Mouse (Mus musculus): ENCODE data around the gene Gla.

Gla gene

DNA sequence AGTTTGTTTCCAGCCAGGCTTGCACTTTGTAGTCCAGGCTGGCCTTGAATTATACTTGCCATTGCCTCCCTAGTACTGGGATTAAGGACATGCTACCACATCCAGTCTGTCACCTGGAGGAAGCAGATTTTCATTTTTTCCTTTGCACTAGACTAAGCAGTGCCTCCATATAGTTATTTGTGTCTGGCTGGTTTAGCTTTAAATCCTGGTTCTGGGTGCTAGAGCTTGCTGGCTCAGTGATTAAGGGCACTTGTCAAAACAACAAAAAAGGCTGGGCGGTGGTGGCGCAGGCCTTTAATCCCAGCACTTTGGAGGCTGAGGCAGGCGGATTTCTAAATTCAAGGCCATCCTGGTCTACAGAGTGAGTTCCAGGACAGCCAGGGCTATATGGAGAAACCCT, 11.9 kb downstream of the Gla start:
- no peak for DNase-seq (ENCODE audit: extremely low read depth, low read depth)

DNA sequence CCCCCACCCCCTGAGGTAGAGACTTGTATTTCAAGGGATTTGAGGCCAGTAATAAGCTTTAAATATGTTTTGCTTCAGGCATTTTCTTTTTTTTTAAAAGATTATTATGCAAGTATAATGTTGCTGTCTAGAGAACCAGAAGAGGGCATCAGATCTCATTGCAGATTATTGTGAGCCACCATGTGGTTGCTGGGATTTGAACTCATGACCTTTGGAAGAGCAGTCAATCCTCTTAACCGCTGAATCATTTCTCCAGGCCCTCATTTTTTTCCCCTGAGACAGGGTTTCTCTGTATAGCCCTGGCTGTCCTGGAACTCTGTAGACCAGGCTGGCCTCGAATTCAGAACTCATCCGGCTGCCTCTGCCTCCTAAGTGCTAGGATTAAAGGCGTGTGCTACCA, 12.7 kb downstream of the Gla start:
- no peak for DNase-seq (ENCODE audit: extremely low read depth, low read depth)

DNA sequence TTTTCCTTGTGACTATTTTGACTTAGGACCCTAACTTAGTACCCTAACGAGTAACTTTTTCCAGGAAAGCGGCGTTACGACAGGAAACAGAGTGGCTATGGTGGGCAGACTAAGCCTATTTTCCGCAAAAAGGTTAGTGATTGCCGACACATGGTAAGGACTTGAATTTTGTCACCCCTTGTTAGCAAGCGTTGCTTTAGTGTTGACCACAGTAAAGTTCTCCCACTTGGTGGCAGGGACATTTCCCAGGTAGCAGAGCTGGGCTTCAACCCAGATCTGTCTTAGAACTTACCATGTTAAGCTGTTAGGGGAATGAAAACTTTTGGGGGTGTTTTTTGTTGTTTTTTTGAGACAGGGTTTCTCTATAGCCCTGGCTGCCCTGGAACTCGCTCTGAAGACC, 14.5 kb downstream of the Gla start:
- no peak for DNase-seq (ENCODE audit: extremely low read depth, low read depth)

DNA sequence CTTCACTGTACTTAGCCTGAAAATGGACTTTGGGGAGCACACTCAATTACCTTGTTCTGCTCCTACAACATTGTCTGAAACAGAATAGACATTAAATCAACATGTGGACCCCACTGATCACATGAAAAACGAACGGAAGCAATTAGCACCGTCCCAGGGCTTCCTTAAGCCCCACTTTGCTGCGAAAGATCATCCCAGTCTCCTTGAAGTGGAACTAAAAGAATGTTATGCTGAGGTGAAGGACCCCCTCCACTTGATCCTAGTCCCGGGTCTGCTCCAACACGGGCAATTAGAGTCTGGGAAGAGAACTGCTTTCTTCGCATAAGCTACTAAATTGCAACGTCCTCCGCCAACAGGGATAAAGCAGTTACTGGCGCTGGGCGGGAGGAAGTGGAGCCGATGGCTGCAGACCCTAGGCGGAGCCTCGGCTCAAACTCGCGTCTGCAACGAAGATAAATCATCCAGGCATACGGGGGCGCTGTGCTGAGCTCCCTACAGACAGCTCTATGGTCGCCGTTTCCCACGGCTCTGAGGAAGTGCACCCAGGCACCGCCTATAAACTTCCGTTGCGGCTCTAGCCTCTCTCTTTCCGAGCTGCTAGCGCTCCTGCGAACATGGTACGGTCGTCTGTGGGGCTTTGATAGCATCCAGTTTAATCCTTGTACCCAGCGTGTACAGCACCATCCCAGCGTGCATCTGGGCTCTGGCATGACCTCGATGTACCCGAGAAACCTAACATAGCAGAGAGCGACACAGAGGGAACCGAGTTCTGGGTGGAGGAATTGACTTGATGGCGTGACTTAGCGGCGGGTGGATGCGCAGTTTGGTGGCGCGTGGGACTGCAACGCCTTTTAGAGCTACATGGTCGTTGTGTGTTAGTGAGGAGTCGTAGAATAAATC, 15.6 kb downstream of the Gla start, which contains the start of gene Rpl36a:
TSS of gene Rpl36a (plus strand) at position 552 of the 900 bp plus-strand sequence.
- peak; percentile 99 for DNase-seq (ENCODE audit: extremely low read depth, low read depth)

DNA sequence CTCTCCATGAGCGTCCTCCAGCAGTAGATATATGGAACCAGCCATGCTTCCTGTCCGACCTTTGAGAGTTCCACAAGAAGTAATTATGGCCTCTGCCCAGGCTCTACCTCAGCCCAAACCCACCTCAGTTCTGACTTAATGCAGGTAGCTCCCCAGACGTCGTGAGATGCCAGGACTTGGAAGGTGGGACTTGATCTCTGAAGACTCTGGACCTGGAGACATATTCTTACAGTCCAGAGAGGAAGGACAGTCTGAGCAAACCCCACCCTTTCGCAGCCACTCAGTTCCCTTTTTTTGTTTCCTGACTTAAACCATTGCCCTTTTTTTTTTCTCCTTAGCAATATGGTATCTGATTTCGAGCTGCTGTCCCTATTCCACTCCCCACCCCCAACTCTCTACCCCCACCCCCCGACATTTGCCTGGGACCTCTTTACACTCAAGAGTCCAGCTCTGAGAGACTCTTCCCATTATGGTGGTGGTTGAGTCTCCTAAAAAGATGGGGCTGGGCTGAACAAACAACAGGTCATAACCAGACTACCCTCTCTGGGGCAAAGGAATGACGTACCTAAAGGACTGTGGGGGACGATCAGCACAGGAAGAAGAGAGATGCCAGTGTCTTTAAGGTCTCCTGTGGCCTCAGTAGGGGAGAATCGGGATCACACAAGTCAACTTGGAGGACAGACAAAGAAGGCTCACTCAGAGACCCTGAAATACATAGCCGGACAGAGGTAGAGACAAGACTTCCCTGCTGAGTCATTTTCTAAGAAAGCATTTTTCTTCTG, 17.8 kb downstream of the Gla start, which contains the start of gene Btk:
TSS of gene Btk (minus strand) at position 683 of the 782 bp plus-strand sequence.
- DNase-seq (ENCODE audit: extremely low read depth, low read depth): peak; percentile 92

DNA sequence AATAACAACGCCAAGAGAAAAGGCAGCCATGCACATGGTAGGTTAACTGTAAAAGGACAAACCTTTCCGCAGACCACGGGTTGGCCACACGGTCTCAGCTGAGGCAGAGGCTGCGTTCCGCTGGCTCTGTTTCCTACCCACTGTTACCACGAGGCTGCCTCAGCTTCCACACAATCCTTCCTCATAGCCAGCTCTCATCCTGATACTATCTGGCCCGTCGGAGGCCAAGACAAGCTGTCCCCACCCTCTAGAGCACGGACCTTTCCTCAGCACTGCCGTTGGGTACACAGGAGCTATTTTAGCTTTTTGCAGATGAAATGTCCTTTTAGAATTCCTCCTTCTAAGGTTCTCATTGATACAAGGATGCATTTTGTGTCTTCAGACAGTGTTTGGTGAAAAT, 18.7 kb downstream of the Gla start:
- DNase-seq (ENCODE audit: extremely low read depth, low read depth): peak; percentile 67

DNA sequence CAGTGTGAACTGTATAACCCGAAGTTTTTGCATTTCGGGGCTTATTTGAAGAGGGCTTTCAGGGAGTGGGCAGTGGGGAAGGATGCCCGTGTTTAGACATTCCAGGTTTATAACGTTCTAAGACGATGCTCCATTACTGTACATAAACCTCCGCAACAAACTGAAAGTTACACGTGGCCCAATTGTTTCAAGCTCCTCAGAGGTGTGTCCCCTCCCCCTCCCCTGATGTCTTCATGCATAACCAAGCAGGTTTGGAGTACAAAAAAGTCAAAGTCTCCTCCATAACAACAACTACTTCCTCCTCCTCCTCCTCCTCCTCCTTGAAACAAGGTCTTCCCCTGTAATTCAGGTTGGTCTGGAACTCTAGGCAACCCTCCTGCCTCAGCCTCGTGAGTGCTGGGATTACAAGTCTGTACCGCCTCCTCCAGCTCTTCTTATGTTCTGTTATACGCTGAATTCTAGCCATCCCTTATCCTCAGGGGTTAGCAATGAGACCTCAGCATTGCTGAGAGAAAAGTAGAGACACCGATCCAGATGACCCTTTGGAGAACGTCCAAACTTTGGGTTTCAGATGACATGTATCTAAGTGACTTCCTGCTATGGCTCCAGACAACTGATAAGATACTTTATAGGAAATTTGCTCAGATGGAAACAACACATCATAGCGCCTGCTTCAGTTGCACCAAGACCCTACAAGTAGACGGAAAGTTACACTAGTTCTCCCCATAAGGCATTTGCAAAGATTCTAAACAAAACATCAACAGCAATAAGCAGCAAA, 20.2 kb downstream of the Gla start:
- peak; percentile 62 for DNase-seq (ENCODE audit: extremely low read depth, low read depth)

DNA sequence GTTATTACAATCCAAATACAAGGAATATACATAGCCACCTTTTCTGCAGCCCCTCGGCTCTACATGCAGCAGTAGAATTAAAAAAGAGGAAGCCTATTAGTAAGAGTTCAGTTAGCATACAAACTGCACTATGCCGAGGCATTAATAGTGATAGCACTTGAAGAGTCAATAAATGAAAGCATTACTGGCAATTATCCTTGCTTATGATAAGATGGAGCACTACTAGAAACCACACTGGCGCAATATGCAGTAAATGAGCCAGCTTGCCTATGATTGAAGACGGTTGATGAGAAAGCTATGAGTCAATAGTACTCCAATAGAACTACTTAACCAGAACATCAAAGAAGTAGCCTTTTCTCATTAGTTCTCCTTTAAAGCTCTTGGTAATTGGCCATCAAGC, 23.0 kb downstream of the Gla start:
- peak; percentile 73 for DNase-seq (ENCODE audit: extremely low read depth, low read depth)

DNA sequence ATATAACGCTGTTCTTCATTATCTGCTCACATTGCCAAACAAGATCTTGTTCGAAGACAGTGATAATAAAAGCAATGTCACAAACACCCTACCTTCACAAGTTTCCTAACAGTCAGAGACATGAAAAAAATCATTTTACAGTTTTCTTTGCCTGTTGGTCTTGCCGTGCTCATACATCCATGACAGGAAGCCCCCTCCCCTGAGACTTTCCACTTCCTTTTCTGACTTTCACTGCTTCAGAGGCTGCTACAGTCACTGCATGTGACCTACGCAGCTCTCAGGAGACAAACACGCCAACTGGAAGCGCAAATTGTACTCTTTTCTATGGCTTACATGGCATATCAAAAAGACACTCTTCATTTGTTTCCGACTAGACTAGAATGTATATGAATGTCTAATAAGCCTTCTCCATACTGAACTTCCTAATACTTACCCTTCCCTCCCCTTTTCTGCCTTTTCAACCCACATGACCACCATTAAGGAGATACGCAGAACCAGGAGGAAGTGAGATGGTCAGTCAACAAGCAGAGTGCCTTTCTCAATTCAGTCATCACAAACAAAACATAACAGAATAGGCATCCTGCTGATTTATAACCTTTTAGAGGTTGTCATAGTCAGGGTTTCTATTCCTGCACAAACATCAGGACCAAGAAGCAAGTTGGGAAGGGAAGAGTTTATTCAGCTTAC, 34.2 kb downstream of the Gla start:
- DNase-seq (ENCODE audit: extremely low read depth, low read depth): no peak

DNA sequence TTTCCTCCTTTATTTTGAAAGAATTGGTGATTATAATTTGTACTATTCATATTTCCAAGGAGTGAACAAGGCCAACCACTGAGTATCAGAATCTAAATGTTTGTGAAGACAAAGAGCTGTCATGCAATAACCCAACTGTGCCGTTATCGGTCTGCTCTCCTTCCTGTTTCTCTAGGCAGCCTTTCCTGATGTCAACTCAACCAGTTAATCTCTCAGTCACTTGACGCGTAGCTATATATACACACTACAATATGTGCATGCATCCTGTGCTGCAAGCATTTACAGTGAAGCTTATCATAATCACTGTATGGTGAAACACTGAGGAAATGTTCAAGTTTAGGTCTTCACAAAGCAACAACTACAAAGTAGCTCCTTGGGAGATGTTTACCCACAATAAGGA, 36.6 kb downstream of the Gla start:
- peak; percentile 95 for DNase-seq (ENCODE audit: extremely low read depth, low read depth)

DNA sequence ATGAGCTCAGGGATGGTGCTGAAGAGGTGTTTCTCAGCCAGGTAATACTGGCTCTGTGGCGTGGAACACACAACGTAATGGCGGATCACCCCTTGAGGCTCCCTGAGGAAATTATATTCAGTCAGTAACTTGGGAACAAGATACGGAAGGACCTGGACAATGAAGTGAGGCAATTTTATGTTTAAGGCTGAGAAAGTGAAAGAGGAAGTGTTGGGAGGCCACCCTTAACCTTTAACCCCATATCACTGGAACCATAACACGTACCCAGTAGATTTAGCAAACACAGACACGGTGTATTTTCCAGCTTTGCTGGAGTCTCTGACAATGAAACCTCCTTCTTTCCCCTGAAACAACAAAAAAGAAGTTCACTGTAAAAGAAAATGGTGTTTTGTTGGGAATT, 46.5 kb downstream of the Gla start:
- no peak for DNase-seq (ENCODE audit: extremely low read depth, low read depth)

DNA sequence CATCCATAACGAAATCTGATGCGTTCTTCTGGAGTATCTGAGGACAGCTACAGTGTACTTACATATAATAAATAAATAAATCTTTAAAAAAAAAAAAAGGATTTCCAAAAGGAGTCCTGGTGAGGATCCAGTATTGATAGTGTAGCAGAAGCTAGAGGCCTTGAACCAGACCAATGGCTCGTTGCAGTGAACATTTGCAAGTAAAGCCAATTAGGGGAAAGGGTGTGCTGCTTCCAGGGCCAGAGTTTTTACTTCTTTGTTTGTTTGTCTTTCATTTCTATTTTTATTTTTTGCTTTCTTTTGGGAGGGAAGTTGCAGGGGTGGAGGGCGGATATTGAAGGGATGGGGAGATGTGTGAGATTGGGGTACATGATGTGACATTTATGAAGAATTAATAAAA, 47.6 kb downstream of the Gla start:
- DNase-seq (ENCODE audit: extremely low read depth, low read depth): no peak

DNA sequence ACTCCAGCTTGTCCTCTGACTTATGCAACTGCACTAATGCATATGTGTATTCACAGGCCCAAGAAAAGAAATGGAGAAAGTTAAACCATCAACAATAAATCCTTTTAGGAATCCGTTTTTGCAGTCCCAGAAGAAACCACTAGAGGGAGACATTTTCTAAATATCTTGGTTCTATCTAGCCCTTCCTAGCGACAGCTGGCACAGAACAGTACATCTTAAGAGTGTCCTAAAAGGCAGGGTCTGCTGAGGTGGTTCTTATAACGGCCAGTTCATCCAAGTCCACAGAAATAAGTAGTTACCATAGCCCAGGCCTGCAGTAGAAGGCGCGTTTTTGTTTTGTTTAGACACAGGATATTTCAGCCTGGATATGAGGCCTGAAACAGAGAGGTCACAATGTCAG, 50.0 kb downstream of the Gla start:
- DNase-seq (ENCODE audit: extremely low read depth, low read depth): peak; percentile 60

DNA sequence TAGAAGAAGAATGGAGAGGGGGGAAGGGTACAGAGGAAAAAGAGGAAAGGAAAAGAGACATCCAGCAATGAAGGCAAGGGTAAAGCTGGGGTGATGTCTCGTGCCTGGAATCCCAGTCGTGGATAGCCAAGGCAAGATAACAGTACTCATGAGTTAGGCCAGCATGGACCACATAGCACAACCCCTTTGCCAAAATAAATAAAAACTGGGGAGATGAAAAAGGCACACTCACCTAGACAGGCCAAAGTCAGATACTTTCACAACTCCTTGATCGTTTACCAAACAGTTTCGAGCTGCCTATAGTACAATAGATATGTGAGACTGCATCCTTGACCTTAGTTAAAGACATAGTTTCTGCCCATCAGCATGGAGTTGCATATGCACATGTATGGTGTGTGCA, 53.6 kb downstream of the Gla start:
- DNase-seq (ENCODE audit: extremely low read depth, low read depth): no peak

DNA sequence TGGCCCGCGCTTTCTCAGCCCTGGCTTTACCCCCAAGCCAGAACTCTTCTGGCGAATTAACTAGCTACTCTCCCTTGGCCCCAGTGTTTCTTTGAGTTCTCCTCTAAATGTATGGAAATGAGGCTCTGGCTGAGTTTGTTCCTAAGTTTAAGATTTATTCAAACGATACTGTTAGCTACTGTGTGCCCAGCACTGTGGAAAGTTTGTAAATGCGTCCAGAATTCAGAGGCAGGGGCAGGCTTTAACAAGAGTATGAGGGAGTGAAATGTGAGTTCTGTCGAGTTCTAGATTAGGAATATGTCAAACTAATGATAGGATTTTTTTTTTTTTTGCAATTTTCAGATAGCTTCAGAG, 59.0 kb downstream of the Gla start:
- DNase-seq (ENCODE audit: extremely low read depth, low read depth): no peak

DNA sequence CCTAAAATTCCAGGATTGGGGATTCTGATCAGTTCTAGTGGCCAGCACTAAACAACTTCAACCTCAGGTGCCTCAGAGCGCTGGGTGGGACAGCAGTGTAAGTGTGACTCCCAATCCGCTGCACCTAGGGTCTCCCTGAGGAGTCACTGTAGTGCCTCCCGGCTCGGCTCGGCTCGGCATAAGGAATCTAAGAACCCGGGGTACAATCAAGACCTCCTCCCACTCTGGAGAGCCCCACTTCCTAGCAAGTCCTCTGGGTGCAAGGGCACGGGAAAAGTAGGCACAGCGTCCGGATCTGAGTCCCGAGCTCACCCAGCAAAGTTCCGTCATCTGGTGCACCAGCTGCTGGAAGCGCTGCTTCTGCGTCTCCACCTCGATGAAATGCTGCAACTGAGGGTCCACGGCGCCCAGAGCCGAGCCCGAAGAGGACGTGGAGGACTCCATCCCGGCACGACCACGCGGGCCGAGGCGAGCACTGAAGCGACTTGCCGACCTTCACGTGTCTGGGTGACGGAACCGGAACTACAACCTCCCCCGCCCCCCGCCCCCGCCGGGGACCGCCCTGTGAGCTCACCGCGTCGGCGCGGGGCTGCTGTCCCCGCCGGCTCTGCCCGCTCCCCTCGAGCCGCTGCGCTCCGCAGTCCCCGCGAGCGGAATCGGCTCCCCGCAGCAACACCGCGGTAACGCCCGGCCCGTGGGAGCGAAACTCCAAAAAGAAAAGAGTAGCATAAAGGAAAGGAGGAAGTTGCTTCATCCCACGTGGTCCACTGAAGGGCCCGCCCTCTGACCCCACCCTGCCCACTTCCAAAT, 59.6 kb downstream of the Gla start, which contains the start of gene Timm8a1:
TSS of gene Timm8a1 (minus strand) at position 721 of the 810 bp plus-strand sequence.
- peak; percentile 85 for DNase-seq (ENCODE audit: extremely low read depth, low read depth)

DNA sequence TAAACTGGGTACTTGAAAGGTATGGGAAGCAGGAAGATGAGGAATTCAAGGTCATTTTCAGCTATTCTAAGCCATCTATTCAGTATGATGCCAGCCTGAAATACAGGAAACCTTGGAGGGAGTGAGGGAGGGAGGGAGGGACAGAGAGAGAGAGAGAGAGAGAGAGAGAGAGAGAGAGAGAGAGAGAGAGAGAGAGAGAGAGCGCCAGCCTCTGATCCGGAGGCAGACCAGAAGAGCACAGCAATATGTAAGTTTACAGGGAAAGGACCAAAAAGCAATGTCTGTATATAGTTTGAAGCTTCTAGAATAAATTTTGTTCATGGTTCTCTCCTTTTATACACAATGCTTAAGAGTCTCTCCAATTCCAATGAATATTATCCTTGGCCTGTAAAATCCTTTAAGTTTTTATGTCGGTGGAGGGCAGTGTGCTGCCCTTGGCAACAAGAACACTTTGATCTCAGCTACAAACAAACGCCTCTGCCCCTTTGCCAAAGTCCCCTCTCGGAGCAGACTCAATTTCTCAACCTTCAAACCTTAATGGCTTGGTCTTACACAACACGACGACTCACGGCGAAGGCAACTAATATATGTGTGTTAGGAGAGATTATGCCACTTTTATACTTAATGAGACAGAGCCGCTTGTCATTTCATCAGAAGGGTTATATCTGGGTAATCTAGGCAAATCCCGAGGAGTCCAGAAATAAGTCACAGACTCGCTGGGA, 60.4 kb downstream of the Gla start:
- DNase-seq (ENCODE audit: extremely low read depth, low read depth): peak; percentile 46

DNA sequence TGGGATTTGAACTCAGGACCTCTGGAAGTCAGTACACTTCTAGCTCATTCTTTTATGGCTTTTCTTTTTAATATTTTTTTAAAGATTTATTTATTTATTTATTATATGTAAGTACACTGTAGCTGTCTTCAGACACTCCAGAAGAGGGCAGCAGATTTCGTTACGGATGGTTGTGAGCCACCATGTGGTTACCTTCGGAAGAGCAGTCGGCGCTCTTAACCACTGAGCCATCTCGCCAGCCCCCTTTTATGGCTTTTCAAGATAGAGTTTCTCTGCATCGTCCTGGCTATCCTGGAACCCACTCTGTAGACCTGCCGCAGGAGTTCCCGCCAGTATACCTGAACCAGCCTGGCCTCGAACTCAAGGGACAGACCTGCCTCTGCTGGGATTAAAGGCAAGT, 61.1 kb downstream of the Gla start:
- DNase-seq (ENCODE audit: extremely low read depth, low read depth): peak; percentile 69

Measured in MEL-GATA-1-ER (cell line).